Mouse (Mus musculus) thymus, postnatal 36 days (tissue): Measurements from ENCODE around the gene Fzd2.
"Not testable (repeated sequence)": the region's sequence is repeated elsewhere in the genome, so short reads cannot be mapped to it uniquely, and the experiment has no call there.

Source experiments
- DNase-seq, 2 experiments: peaks; one replicate each; pipeline ENCODE4 v3.0.0; 2022; ENCODE audit warnings: mixed read lengths in 2 of 2

The Fzd2 gene

GRCm38 (mm10) chr11:102604010-102604584, at the start of gene Fzd2:
Gene Fzd2 (plus strand): TSS chr11:102604396.
- no peak for DNase-seq

- DNase-seq, result no peak
These were observed 48.7 kb upstream of the Fzd2 start for GRCm38 (mm10) chr11:102555400-102556030.

GRCm38 (mm10) chr11:102556031-102556715, 48.0 kb upstream of the Fzd2 start, which contains the start of gene Gpatch8:
Gene Gpatch8 (minus strand): TSS chr11:102556392.
- DNase-seq, result peak; percentile 89 to 90

- no peak for DNase-seq
These were observed 47.5 kb upstream of the Fzd2 start for GRCm38 (mm10) chr11:102556716-102557074.

- DNase-seq, result no peak
These were observed 46.8 kb upstream of the Fzd2 start for GRCm38 (mm10) chr11:102557386-102557785.

- DNase-seq, result no peak
These were observed 45.5 kb upstream of the Fzd2 start for GRCm38 (mm10) chr11:102558704-102559103.

GRCm38 (mm10) chr11:102564952-102565671, 39.1 kb upstream of the Fzd2 start:
- DNase-seq, result not testable (repeated sequence)

GRCm38 (mm10) chr11:102565741-102566140, 38.5 kb upstream of the Fzd2 start:
- no peak for DNase-seq

GRCm38 (mm10) chr11:102566290-102566689, 37.9 kb upstream of the Fzd2 start:
- no peak for DNase-seq

GRCm38 (mm10) chr11:102567157-102567556, 37.0 kb upstream of the Fzd2 start:
- DNase-seq, result no peak

- no peak for DNase-seq
These were observed 36.5 kb upstream of the Fzd2 start for GRCm38 (mm10) chr11:102567723-102568122.

GRCm38 (mm10) chr11:102568191-102568590, 36.0 kb upstream of the Fzd2 start:
- peak in 1 of 2 experiments; percentile 6 for DNase-seq

GRCm38 (mm10) chr11:102568756-102569377, 35.3 kb upstream of the Fzd2 start:
- no peak for DNase-seq

- peak; percentile 67 to 77 for DNase-seq
These were observed 31.1 kb upstream of the Fzd2 start for GRCm38 (mm10) chr11:102572866-102573663.

- no peak for DNase-seq
These were observed 29.2 kb upstream of the Fzd2 start for GRCm38 (mm10) chr11:102575034-102575433.

GRCm38 (mm10) chr11:102576050-102576754, 28.0 kb upstream of the Fzd2 start:
- DNase-seq, result no peak

- peak; percentile 71 to 73 for DNase-seq
These were observed 25.7 kb upstream of the Fzd2 start for GRCm38 (mm10) chr11:102578341-102579118.

GRCm38 (mm10) chr11:102579165-102580033, 24.8 kb upstream of the Fzd2 start, which contains the start of gene Gm11627:
Gene Gm11627 (minus strand): TSS chr11:102579461.
- DNase-seq, result no peak

- no peak for DNase-seq
These were observed 24.2 kb upstream of the Fzd2 start for GRCm38 (mm10) chr11:102580034-102580330.
